Mouse (Mus musculus): ENCODE results near the gene Hils1. TPM values are rescaled to one million over a fixed set of nuclear protein-coding genes. Genes with fewer than 3 reads are reported as not detected.

The Hils1 gene
- not detected in 2 replicates for polyA plus RNA-seq (2012; rRNA removed)

DNA sequence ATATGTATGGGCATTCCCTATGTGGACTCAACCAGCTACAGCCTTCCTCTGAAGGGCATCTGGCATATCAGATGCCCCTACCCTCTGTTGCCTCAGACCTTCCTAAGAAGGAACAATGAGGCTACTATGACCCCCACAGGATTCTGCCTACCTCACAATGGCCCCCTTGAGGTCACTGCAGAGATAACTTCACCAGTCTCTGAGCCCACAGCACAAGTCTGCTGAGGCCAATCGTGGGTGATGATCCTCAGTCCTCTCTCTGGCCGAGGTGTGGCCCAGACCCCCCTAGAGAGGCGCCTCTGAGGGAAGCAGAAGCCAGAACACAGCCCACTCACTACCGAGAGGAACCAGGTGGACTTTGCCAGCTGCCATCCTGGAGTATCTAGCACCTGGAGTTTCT, at the start of gene Hils1:
Gene Hils1, plus strand, starts transcription at position 175 of the 400 bp plus-strand sequence.
- Histone ChIP-seq H3K27ac (ENCODE audit: insufficient read depth, low read length) (no peak within 1 kb of the TSS), H3K4me1 (ENCODE audit: control insufficient read depth, insufficient read depth, low read length) (no peaks in the 10 kb centered on the region), H3K4me3 (ENCODE audit: insufficient read depth, low read length) (no peak within 1 kb of the TSS)
- TF ChIP-seq POLR2A (IDR thresholded peaks at IDR 0.05; ENCODE audit: extremely low read depth, insufficient read depth, low read length) (no peak), CTCF (IDR thresholded peaks at IDR 0.05; ENCODE audit: extremely low read depth, insufficient read depth, low read length) (no peak)

DNA sequence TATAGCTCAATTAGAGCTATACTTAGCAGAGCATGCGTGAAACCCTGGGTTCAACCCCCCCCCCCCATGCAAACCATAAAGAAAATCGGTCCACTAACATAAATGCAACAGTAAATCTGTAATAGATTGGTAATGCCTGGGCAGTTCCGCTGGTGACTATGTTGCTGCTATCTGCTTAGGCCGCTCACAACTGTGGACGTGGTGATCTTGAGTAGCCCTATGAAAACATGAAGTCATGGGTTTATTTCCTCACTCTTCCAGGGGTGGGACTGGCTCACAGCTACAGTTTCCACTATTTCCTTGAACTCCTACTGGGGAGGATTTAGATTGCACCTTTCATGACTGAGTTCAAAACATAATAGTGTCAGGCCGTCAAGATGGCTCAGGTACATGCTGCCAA, 49.7 kb upstream of the Hils1 start:
- no peaks in the 10 kb centered on the region for H3K4me1 ChIP-seq (ENCODE audit: control insufficient read depth, insufficient read depth, low read length)
- no peak for TF ChIP-seq POLR2A (IDR thresholded peaks at IDR 0.05; ENCODE audit: extremely low read depth, insufficient read depth, low read length)
- no peak for TF ChIP-seq CTCF (IDR thresholded peaks at IDR 0.05; ENCODE audit: extremely low read depth, insufficient read depth, low read length)
- H3K27ac ChIP-seq (ENCODE audit: insufficient read depth, low read length) = no peak overlapping the region
- no peak overlapping the region for H3K4me3 ChIP-seq (ENCODE audit: insufficient read depth, low read length)

DNA sequence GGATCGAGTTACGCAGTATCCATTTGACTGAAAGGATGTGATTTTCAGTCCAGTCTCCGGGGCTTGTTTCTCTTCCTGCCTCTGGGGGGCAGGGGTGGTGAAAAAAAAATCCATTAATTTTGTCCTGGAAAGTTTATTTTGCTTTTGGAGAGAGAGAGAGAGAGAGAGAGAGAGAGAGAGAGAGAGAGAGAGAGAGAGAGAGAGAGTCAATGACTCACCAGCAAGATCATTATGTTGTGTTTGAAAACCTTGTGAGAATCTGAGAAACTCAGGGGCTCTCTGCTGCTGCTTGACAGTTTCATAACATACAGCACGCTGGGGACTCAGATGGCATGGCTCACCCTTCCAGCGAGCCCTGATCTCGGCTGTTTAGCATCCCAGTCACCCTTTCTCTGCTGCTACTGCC, 46.4 kb upstream of the Hils1 start:
- H3K4me3 ChIP-seq (ENCODE audit: insufficient read depth, low read length) = no peak overlapping the region
- H3K27ac ChIP-seq (ENCODE audit: insufficient read depth, low read length) = no peak overlapping the region
- H3K4me1 ChIP-seq (ENCODE audit: control insufficient read depth, insufficient read depth, low read length) = no peaks in the 10 kb centered on the region
- TF ChIP-seq CTCF (IDR thresholded peaks at IDR 0.05; ENCODE audit: extremely low read depth, insufficient read depth, low read length) (no peak), POLR2A (IDR thresholded peaks at IDR 0.05; ENCODE audit: extremely low read depth, insufficient read depth, low read length) (no peak)

DNA sequence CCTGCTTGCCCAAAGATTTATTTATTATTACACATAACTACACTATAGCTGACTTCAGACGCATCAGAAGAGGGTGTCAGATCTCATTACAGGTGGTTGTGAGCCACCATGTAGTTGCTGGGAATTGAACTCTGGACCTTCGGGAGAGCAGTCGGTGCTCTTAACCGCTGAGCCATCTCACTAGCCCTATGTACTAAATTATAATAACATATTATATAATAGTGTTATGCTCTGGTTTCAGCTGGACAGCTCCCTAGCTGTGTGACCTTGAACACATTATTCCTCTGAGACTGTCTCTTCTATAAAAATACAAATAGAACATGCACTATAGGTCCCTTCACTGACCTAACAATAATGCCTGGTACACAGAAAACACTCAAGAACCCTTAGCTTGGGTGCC, 42.4 kb upstream of the Hils1 start:
- no peaks in the 10 kb centered on the region; the same call in 1 of the 2 replicates for H3K4me1 ChIP-seq (ENCODE audit: control insufficient read depth, insufficient read depth, low read length)
- H3K27ac ChIP-seq (ENCODE audit: insufficient read depth, low read length) = no peak overlapping the region
- H3K4me3 ChIP-seq (ENCODE audit: insufficient read depth, low read length) = no peak overlapping the region
- TF ChIP-seq CTCF (IDR thresholded peaks at IDR 0.05; ENCODE audit: extremely low read depth, insufficient read depth, low read length) = no peak
- no peak for TF ChIP-seq POLR2A (IDR thresholded peaks at IDR 0.05; ENCODE audit: extremely low read depth, insufficient read depth, low read length)

DNA sequence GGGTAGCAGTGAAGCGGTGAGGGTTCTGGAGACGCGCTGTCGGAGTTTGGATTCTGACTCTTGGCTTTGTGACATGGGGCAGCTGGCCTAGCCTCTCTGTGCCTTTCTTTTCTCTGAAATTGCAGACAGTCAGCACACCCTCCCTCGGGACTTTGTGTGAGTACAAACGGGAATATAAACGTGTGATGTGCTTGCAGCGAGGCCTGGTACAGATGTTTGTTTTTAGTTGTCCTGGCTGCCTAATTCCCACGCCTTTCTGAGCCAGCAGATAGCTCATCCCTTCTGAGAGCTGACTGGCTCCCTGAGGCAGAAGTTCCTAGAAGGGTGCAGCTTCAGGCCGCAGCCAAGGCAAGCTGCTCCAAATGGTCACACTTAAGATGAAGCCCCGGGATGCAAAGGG, 41.0 kb upstream of the Hils1 start:
- H3K27ac ChIP-seq (ENCODE audit: insufficient read depth, low read length) = no peak overlapping the region
- H3K4me1 ChIP-seq (ENCODE audit: control insufficient read depth, insufficient read depth, low read length) = no peaks in the 10 kb centered on the region; the same call in 1 of the 2 replicates
- TF ChIP-seq CTCF (IDR thresholded peaks at IDR 0.05; ENCODE audit: extremely low read depth, insufficient read depth, low read length) = no peak
- TF ChIP-seq POLR2A (IDR thresholded peaks at IDR 0.05; ENCODE audit: extremely low read depth, insufficient read depth, low read length) = no peak
- H3K4me3 ChIP-seq (ENCODE audit: insufficient read depth, low read length) = no peak overlapping the region

DNA sequence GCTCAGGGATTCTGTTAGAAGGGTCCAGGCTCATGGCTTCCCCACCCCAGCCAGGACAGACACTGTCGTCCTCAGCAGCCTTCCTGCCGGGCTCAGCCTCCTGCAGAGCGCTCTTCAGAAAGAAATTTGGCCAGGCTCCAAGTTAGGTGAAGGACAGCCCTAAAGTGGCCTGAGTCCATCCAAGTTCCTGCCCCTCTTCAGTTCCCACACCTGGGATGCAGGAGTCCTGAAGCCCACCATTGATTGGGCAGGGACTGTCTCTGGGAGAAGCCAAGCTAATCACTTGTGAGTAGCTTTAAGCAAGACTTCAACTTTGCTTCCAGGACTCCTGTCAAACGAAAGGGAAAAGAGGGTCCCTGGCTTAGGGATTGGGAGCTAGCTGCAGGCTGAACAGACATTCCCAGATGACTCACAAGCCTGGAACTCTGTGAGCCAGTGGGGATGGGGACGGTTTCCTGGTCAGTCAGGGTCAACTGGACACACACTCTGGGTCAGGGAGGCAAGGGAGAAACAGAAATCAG, 39.6 kb upstream of the Hils1 start:
- Histone ChIP-seq H3K27ac (ENCODE audit: insufficient read depth, low read length) (no peak overlapping the region), H3K4me3 (ENCODE audit: insufficient read depth, low read length) (no peak overlapping the region), H3K4me1 (ENCODE audit: control insufficient read depth, insufficient read depth, low read length) (no peaks in the 10 kb centered on the region; the same call in 1 of the 2 replicates)
- TF ChIP-seq CTCF (IDR thresholded peaks at IDR 0.05; ENCODE audit: extremely low read depth, insufficient read depth, low read length) = no peak
- no peak for TF ChIP-seq POLR2A (IDR thresholded peaks at IDR 0.05; ENCODE audit: extremely low read depth, insufficient read depth, low read length)

DNA sequence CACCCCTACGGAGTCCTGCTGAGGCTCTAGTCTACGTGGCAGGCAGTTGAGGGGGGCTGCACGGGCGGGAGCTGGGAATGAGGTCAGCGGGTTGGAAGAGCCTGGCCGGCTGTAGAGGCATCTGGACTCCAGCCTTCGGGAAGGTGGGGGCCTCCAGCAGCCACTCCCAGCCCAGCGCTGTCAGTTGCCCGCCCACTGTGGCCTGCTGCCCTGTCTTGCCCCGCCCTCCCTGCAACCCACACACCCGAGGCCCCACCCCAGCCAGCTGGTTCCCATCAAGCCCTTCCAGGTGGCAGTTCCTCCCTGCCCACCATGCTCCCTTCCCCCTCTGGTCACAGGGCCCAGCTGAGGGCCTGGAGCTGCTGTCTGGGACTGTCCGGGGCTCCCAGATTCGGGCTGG, 38.6 kb upstream of the Hils1 start:
- H3K4me1 ChIP-seq (ENCODE audit: control insufficient read depth, insufficient read depth, low read length) = no peaks in the 10 kb centered on the region; the same call in 1 of the 2 replicates
- no peak overlapping the region for H3K4me3 ChIP-seq (ENCODE audit: insufficient read depth, low read length)
- TF ChIP-seq CTCF (IDR thresholded peaks at IDR 0.05; ENCODE audit: extremely low read depth, insufficient read depth, low read length) (no peak), POLR2A (IDR thresholded peaks at IDR 0.05; ENCODE audit: extremely low read depth, insufficient read depth, low read length) (no peak)
- H3K27ac ChIP-seq (ENCODE audit: insufficient read depth, low read length) = no peak overlapping the region

DNA sequence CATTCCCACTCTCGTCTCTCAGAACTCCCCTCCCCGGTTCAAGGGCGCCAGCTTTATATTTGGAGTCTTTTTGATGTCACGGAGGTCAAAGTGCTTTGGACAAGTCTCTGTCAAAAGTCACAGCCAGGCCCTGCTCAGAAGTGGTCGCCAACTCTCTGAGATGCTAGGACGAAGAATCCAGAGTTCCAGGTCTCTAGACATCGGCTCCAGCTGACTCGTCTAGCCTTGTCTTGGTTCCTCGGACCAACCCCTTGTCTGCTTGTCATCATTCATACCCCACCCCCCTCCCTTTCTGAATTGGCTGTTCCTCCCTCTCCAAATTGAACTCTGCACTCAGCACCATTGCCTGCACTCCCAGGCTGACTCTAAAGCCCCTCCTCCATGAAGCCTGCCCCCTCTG, 37.8 kb upstream of the Hils1 start:
- Histone ChIP-seq H3K4me1 (ENCODE audit: control insufficient read depth, insufficient read depth, low read length) (no peaks in the 10 kb centered on the region; the same call in 1 of the 2 replicates), H3K27ac (ENCODE audit: insufficient read depth, low read length) (no peak overlapping the region), H3K4me3 (ENCODE audit: insufficient read depth, low read length) (no peak overlapping the region)
- TF ChIP-seq POLR2A (IDR thresholded peaks at IDR 0.05; ENCODE audit: extremely low read depth, insufficient read depth, low read length) (no peak), CTCF (IDR thresholded peaks at IDR 0.05; ENCODE audit: extremely low read depth, insufficient read depth, low read length) (no peak)

DNA sequence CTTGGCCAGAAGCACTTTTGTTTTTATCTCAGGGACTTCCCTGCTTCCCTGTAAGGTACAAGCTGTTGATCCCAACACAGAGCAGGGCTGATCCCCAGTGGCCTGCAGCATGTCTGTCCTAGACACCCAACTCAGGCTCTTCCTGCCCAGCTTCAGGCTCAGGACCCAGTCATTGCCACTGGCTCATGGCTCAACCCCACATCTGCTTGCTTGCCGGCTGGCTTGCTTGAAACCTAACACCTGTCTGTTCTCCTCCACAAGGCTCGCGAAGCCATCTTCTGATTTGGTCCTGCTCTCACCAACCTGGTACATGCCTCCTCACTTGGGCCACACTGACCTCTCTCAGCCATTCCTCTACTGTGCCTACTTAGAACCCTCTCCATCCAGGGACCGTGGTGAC, 37.2 kb upstream of the Hils1 start:
- H3K4me3 ChIP-seq (ENCODE audit: insufficient read depth, low read length) = no peak overlapping the region
- TF ChIP-seq POLR2A (IDR thresholded peaks at IDR 0.05; ENCODE audit: extremely low read depth, insufficient read depth, low read length) (no peak), CTCF (IDR thresholded peaks at IDR 0.05; ENCODE audit: extremely low read depth, insufficient read depth, low read length) (no peak)
- no peak overlapping the region for H3K27ac ChIP-seq (ENCODE audit: insufficient read depth, low read length)
- H3K4me1 ChIP-seq (ENCODE audit: control insufficient read depth, insufficient read depth, low read length) = no peaks in the 10 kb centered on the region; the same call in 1 of the 2 replicates

DNA sequence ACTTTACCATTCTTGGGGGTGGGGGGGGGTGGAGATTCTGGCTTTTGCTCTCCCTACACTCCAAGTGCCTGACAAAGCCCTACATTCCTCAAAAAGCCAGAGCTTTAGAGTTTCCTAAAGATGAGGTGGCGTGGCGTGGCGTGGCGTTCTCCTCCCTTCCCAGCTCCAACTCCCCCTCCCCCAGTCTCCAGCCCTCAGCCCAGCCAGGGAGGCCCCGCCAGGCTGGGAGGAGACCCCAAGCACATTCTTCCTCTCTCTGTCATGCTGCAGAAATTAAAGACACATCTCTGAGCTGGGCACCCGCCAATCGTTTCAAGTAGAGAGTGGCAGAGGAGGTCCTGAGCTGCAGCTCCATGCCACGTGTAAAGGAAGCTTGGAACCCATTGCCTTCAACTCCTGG, 33.8 kb upstream of the Hils1 start:
- H3K4me3 ChIP-seq (ENCODE audit: insufficient read depth, low read length) = no peak overlapping the region
- H3K27ac ChIP-seq (ENCODE audit: insufficient read depth, low read length) = no peak overlapping the region
- peaks cover 3% of the 10 kb centered on the region for H3K4me1 ChIP-seq (ENCODE audit: control insufficient read depth, insufficient read depth, low read length)
- no peak for TF ChIP-seq CTCF (IDR thresholded peaks at IDR 0.05; ENCODE audit: extremely low read depth, insufficient read depth, low read length)
- no peak for TF ChIP-seq POLR2A (IDR thresholded peaks at IDR 0.05; ENCODE audit: extremely low read depth, insufficient read depth, low read length)
